Mouse (Mus musculus): ENCODE results near the gene March11. TPM values are rescaled to one million over a fixed set of nuclear protein-coding genes. Genes with fewer than 3 reads are reported as not detected.

The March11 gene
- polyA plus RNA-seq, 1 experiment from 2014 or later: 7.5 TPM

DNA sequence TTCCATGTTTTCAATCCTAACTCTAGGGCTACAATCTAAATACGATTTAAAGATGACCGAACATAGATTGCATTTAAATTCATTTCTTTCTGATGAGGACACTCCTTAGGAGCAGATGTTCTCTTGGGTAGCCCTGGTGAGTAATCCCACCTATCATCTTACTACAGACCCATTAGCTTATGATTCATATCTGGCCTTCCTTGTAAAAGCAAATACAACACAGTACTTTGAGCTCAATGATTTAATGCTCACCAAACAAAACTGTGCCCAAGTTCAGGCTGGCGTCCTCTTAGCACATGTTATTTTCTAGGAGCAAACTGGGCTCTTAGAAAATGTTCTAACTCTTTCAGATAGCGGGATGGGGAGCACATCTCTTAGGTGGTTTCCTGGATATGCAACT lies 70.0 kb downstream of the March11 start:
- ATAC-seq (replicated peaks): no peak
- Histone ChIP-seq H3K4me2 (no peak overlapping the region), H3K9ac (no peak overlapping the region), H3K4me1 (no peaks in the 10 kb centered on the region), H3K9me3 (no peaks in the 10 kb centered on the region), H3K36me3 (replicated peaks) (no peaks in the 10 kb centered on the region), H3K27me3 (replicated peaks) (no peaks in the 10 kb centered on the region), H3K27ac (no peak overlapping the region), H3K4me3 (no peak overlapping the region)
- 88% methylated on average over 4 of the region's 4 CpGs for WGBS

DNA sequence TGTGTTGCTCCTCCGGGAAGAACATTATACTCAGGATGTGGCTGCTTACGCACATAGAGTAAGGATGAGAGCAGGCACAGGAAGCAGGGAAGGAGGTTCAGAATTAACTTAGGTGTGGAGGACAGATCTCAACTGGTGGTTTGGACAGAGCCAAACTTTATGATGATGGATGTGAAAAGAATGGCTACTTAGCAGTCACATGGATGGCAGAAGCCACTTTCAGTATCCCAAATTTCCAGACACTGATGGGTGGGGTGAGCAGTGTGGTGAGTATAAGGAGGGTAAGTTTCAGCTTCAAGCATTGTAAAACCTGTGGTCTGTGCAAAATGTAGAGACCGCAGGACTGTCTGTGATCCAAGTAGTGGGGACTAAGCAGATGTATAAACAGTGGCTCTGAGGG lies 71.0 kb downstream of the March11 start:
- H3K9ac ChIP-seq: no peak overlapping the region
- WGBS: 90% methylated on average over 3 of the region's 3 CpGs
- H3K4me3 ChIP-seq: no peak overlapping the region
- H3K9me3 ChIP-seq: no peaks in the 10 kb centered on the region
- no peak overlapping the region for H3K4me2 ChIP-seq
- H3K27ac ChIP-seq: no peak overlapping the region
- no peaks in the 10 kb centered on the region for H3K27me3 ChIP-seq (replicated peaks)
- ATAC-seq (replicated peaks): no peak
- H3K4me1 ChIP-seq: no peaks in the 10 kb centered on the region
- H3K36me3 ChIP-seq (replicated peaks): no peaks in the 10 kb centered on the region

DNA sequence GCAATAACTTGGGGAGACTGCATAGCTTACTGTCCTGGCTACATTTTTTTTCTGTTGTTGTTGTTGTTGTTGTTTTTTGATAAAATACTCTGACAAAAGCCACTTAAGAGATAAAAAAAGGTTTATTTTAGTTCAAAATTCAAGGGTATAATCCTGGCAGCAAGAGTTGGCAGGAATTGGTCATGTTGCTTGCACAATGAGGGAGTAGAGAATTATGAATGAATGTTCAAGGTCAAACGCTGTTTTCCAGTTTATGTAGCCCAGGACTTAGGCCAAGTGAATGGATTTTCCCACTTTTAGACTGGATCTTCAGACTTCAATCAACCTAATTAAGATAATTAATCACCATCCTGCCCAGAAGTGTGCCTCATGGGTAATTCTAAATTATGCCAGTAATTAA lies 72.0 kb downstream of the March11 start:
- no peak overlapping the region for H3K9ac ChIP-seq
- H3K27me3 ChIP-seq (replicated peaks): no peaks in the 10 kb centered on the region
- no peaks in the 10 kb centered on the region for H3K4me1 ChIP-seq
- H3K36me3 ChIP-seq (replicated peaks): no peaks in the 10 kb centered on the region
- H3K9me3 ChIP-seq: no peaks in the 10 kb centered on the region
- peak; percentile 48; the same call in 1 of the 2 replicates for ATAC-seq (replicated peaks)
- H3K4me3 ChIP-seq: no peak overlapping the region
- no peak overlapping the region for H3K27ac ChIP-seq
- 64% methylated on average over 1 of the region's 1 CpGs for WGBS
- H3K4me2 ChIP-seq: no peak overlapping the region

- H3K9me3 ChIP-seq: no peaks in the 10 kb centered on the region
- no peak overlapping the region for H3K27ac ChIP-seq
- H3K4me2 ChIP-seq: no peak overlapping the region
- 76% methylated on average over 9 of the region's 9 CpGs for WGBS
- no peaks in the 10 kb centered on the region for H3K27me3 ChIP-seq (replicated peaks)
- H3K4me1 ChIP-seq: no peaks in the 10 kb centered on the region
- no peak overlapping the region for H3K4me3 ChIP-seq
- no peak overlapping the region for H3K9ac ChIP-seq
- no peak for ATAC-seq (replicated peaks)
- H3K36me3 ChIP-seq (replicated peaks): no peaks in the 10 kb centered on the region
Measured at GRCm38 (mm10) chr15:26390001-26390400, 81.2 kb downstream of the March11 start.

- H3K4me1 ChIP-seq: no peaks in the 10 kb centered on the region
- no peaks in the 10 kb centered on the region for H3K9me3 ChIP-seq
- WGBS: 96% methylated on average over 2 of the region's 2 CpGs
- no peaks in the 10 kb centered on the region for H3K27me3 ChIP-seq (replicated peaks)
- no peak overlapping the region for H3K9ac ChIP-seq
- ATAC-seq (replicated peaks): no peak
- no peak overlapping the region for H3K4me3 ChIP-seq
- H3K4me2 ChIP-seq: no peak overlapping the region
- no peak overlapping the region for H3K27ac ChIP-seq
- no peaks in the 10 kb centered on the region for H3K36me3 ChIP-seq (replicated peaks)
Measured at GRCm38 (mm10) chr15:26396556-26396955, 87.7 kb downstream of the March11 start.

DNA sequence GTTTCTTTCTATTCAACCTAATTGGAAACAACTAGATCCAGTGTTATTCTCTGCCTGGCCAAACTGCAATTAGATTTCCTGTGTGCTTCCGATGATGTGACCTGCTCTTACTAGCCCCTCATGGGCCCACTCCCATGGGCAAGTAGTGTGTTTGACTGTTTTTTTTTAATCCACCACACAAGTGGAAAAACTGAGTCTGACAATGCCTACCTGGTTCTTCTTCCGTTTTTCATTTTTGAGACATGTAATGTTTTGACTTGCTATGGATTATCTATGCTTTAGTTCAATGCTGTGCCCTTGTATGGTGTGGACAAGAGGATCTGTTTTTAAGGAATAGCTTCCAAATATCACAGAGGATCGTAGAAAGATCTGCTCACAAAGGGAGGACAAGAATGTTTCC lies 116.4 kb downstream of the March11 start:
- WGBS: 89% methylated on average over 3 of the region's 3 CpGs
- Histone ChIP-seq H3K4me2 (no peak overlapping the region), H3K4me3 (no peak overlapping the region), H3K27ac (no peak overlapping the region), H3K27me3 (replicated peaks) (no peaks in the 10 kb centered on the region), H3K9ac (no peak overlapping the region), H3K9me3 (no peaks in the 10 kb centered on the region), H3K4me1 (no peaks in the 10 kb centered on the region), H3K36me3 (replicated peaks) (no peaks in the 10 kb centered on the region)
- no peak for ATAC-seq (replicated peaks)

GRCm38 (mm10) chr15:26426231-26426630 lies 117.4 kb downstream of the March11 start:
- no peak overlapping the region for H3K9ac ChIP-seq
- no peaks in the 10 kb centered on the region for H3K27me3 ChIP-seq (replicated peaks)
- no peak overlapping the region for H3K27ac ChIP-seq
- no peaks in the 10 kb centered on the region for H3K36me3 ChIP-seq (replicated peaks)
- no peaks in the 10 kb centered on the region for H3K4me1 ChIP-seq
- H3K4me2 ChIP-seq: no peak overlapping the region
- no peak overlapping the region for H3K4me3 ChIP-seq
- no peaks in the 10 kb centered on the region for H3K9me3 ChIP-seq
- no peak for ATAC-seq (replicated peaks)

- H3K9ac ChIP-seq: no peak overlapping the region
- H3K4me3 ChIP-seq: no peak overlapping the region
- H3K27ac ChIP-seq: no peak overlapping the region
- ATAC-seq (replicated peaks): no peak
- H3K9me3 ChIP-seq: no peaks in the 10 kb centered on the region
- no peaks in the 10 kb centered on the region for H3K4me1 ChIP-seq
- WGBS: 88% methylated on average over 2 of the region's 2 CpGs
- no peaks in the 10 kb centered on the region for H3K36me3 ChIP-seq (replicated peaks)
- H3K4me2 ChIP-seq: no peak overlapping the region
- no peaks in the 10 kb centered on the region for H3K27me3 ChIP-seq (replicated peaks)
Measured at GRCm38 (mm10) chr15:26430565-26430964, 121.7 kb downstream of the March11 start.

DNA sequence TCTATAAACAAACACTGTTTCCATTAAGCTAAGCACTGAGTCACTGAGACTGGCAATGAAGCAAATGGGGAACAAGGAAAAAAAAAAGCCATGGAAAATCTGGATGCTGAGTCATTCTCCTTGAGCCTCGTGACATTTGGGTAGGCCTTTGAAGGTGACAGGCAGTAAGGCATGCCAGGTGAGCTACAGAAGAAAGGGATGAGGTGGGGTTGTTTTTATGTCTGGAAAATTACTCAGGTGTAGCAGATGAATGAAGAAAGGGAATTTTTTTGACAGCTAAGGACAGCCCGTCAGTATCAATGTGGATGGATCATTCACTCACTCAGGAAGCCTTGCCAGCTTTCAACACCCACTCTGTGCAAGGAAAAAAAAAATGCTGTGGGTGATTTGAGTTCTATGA lies 123.8 kb downstream of the March11 start:
- WGBS: 81% methylated on average over 2 of the region's 2 CpGs
- H3K27ac ChIP-seq: no peak overlapping the region
- H3K36me3 ChIP-seq (replicated peaks): no peaks in the 10 kb centered on the region
- H3K9me3 ChIP-seq: no peaks in the 10 kb centered on the region
- H3K9ac ChIP-seq: no peak overlapping the region
- no peak overlapping the region for H3K4me2 ChIP-seq
- no peak for ATAC-seq (replicated peaks)
- no peaks in the 10 kb centered on the region for H3K4me1 ChIP-seq
- H3K4me3 ChIP-seq: no peak overlapping the region
- H3K27me3 ChIP-seq (replicated peaks): no peaks in the 10 kb centered on the region

- Histone ChIP-seq H3K9ac (no peak overlapping the region), H3K27ac (no peak overlapping the region), H3K36me3 (replicated peaks) (no peaks in the 10 kb centered on the region), H3K9me3 (no peaks in the 10 kb centered on the region), H3K4me1 (no peaks in the 10 kb centered on the region), H3K4me2 (no peak overlapping the region), H3K4me3 (no peak overlapping the region), H3K27me3 (replicated peaks) (no peaks in the 10 kb centered on the region)
- WGBS: 90% methylated on average over 7 of the region's 7 CpGs
- ATAC-seq (replicated peaks): no peak
Measured at GRCm38 (mm10) chr15:26435725-26436124, 126.9 kb downstream of the March11 start.

GRCm38 (mm10) chr15:26437113-26437512 lies 128.3 kb downstream of the March11 start:
- Histone ChIP-seq H3K4me1 (no peaks in the 10 kb centered on the region), H3K36me3 (replicated peaks) (no peaks in the 10 kb centered on the region), H3K27ac (no peak overlapping the region), H3K4me3 (no peak overlapping the region), H3K27me3 (replicated peaks) (no peaks in the 10 kb centered on the region), H3K4me2 (no peak overlapping the region), H3K9me3 (no peaks in the 10 kb centered on the region), H3K9ac (no peak overlapping the region)
- ATAC-seq (replicated peaks): no peak
- 68% methylated on average over 2 of the region's 2 CpGs for WGBS
